Mouse (Mus musculus): ENCODE measurements around the gene Soga1.

The Soga1 gene

GRCm38 (mm10) chr2:157037303-157037702 lies 41.8 kb downstream of the Soga1 start:
- no peak for DNase-seq (ENCODE audit: low spot score)

- DNase-seq (ENCODE audit: low spot score) = no peak
These were observed 42.7 kb downstream of the Soga1 start for GRCm38 (mm10) chr2:157036400-157036799.

- no peak for DNase-seq (ENCODE audit: low spot score)
These were observed 43.7 kb downstream of the Soga1 start for GRCm38 (mm10) chr2:157035371-157035770.

- peak; percentile 81 for DNase-seq (ENCODE audit: low spot score)
These were observed 48.2 kb downstream of the Soga1 start for GRCm38 (mm10) chr2:157030804-157031203.

GRCm38 (mm10) chr2:157028261-157028660 lies 50.8 kb downstream of the Soga1 start:
- DNase-seq (ENCODE audit: low spot score) = no peak

GRCm38 (mm10) chr2:157027106-157028008 lies 51.7 kb downstream of the Soga1 start:
- no peak for DNase-seq (ENCODE audit: low spot score)

- no peak for DNase-seq (ENCODE audit: low spot score)
These were observed 57.9 kb downstream of the Soga1 start for GRCm38 (mm10) chr2:157021156-157021555.

GRCm38 (mm10) chr2:157019228-157019627 lies 59.8 kb downstream of the Soga1 start:
- DNase-seq (ENCODE audit: low spot score) = no peak

GRCm38 (mm10) chr2:157016529-157017270 lies 62.4 kb downstream of the Soga1 start:
- DNase-seq (ENCODE audit: low spot score) = no peak

- DNase-seq (ENCODE audit: low spot score) = no peak
These were observed 66.7 kb downstream of the Soga1 start for GRCm38 (mm10) chr2:157012341-157012740.

GRCm38 (mm10) chr2:157010634-157011310 lies 68.3 kb downstream of the Soga1 start:
- no peak for DNase-seq (ENCODE audit: low spot score)

- DNase-seq (ENCODE audit: low spot score) = no peak
These were observed 68.9 kb downstream of the Soga1 start for GRCm38 (mm10) chr2:157010121-157010520.

- DNase-seq (ENCODE audit: low spot score) = no peak
These were observed 70.5 kb downstream of the Soga1 start for GRCm38 (mm10) chr2:157008509-157008908.

GRCm38 (mm10) chr2:157007234-157007596 lies 71.8 kb downstream of the Soga1 start:
- DNase-seq (ENCODE audit: low spot score) = no peak

- peak; percentile 89 for DNase-seq (ENCODE audit: low spot score)
These were observed 72.4 kb downstream of the Soga1 start, which contains the start of gene Dsn1 for GRCm38 (mm10) chr2:157006511-157007233. Gene Dsn1, minus strand, starts transcription at chr2:157007154.

GRCm38 (mm10) chr2:157002321-157002720 lies 76.7 kb downstream of the Soga1 start:
- DNase-seq (ENCODE audit: low spot score) = no peak

- no peak for DNase-seq (ENCODE audit: low spot score)
These were observed 80.8 kb downstream of the Soga1 start for GRCm38 (mm10) chr2:156998263-156998662.

- no peak for DNase-seq (ENCODE audit: low spot score)
These were observed 82.5 kb downstream of the Soga1 start for GRCm38 (mm10) chr2:156996576-156996975.

- DNase-seq (ENCODE audit: low spot score) = peak; percentile 97
These were observed 87.4 kb downstream of the Soga1 start, which contains the start of gene Ndrg3 for GRCm38 (mm10) chr2:156991470-156992319. Gene Ndrg3, minus strand, starts transcription at chr2:156992056.

GRCm38 (mm10) chr2:156990727-156991431 lies 88.2 kb downstream of the Soga1 start:
- no peak for DNase-seq (ENCODE audit: low spot score)

Measured in ovary, postnatal 36 days (tissue).